Mouse (Mus musculus) lung, embryonic 16.5 days (tissue): Measurements from ENCODE around the gene Saysd1. TPM values are rescaled to one million over a fixed set of nuclear protein-coding genes. Genes with fewer than 3 reads are reported as not detected.

ENCODE experiments used
- ATAC-seq: fragments of 200-750 bp; cut with Nextera tagmentation; 2 replicates; pipeline ENCODE4 v1.8.0; 2017; ENCODE audit warnings: low read depth, mild to moderate bottlenecking, moderate library complexity
- H3K27ac ChIP-seq: fragments of 300-500 bp; sonication (generic); 2 replicates; pipeline ENCODE4 v1.5.1; 2014; ENCODE audit warnings: mild to moderate bottlenecking, control low read depth, low read length
- H3K27me3 ChIP-seq: fragments of 300-500 bp; sonication (generic); 2 replicates; pipeline ENCODE4 v1.6.1; 2014; ENCODE audit warnings: low read depth, low read length, mixed read lengths; ENCODE audit not compliant: control insufficient read depth, insufficient read depth
- H3K36me3 ChIP-seq: fragments of 300-500 bp; sonication (generic); 2 replicates; pipeline ENCODE4 v1.6.1; 2014; ENCODE audit warnings: low read length; ENCODE audit not compliant: control insufficient read depth, insufficient read depth
- H3K4me1 ChIP-seq: fragments of 300-500 bp; sonication (generic); replicated peaks from 2 replicates; pipeline ENCODE4 v1.6.1; 2014; ENCODE audit warnings: low read length, mixed read lengths; ENCODE audit not compliant: control insufficient read depth, insufficient read depth
- H3K4me2 ChIP-seq: fragments of 300-500 bp; sonication (generic); 2 replicates; pipeline ENCODE4 v1.6.1; 2014; ENCODE audit warnings: low read depth, low read length, control low read depth
- H3K4me3 ChIP-seq: fragments of 300-500 bp; sonication (generic); 2 replicates; pipeline ENCODE4 v1.5.1; 2014; ENCODE audit warnings: mild to moderate bottlenecking, low read length, control low read depth
- H3K9ac ChIP-seq: fragments of 300-500 bp; sonication (generic); 2 replicates; pipeline ENCODE4 v1.6.1; 2014; ENCODE audit warnings: low read length, control low read depth
- H3K9me3 ChIP-seq: fragments of 300-500 bp; sonication (generic); 2 replicates; pipeline ENCODE4 v1.6.1; 2016; ENCODE audit warnings: low read length; ENCODE audit not compliant: control insufficient read depth
- WGBS: fragments of 180-500 bp; shearing (Covaris S2); extraction: QIAGEN DNeasy Blood & Tissue Kit; methylation state at CpG from one replicate; pipeline ENCODE4 v1.1.7; 2014; 5-methylcytosine and 5-hydroxymethylcytosine counted together
- polyA plus RNA-seq: library from polyadenylated mRNA; unstranded; fragments of >200 nt; fragmentation: Nextera tagmentation; extraction: Ambion mirVana; gene quantifications from 2 replicates; pipeline ENCODE4 v1.2.1, GENCODE M21; 2015

Gene Saysd1
- polyA plus RNA-seq = 12.4 and 13.1 TPM in 2 replicates

DNA sequence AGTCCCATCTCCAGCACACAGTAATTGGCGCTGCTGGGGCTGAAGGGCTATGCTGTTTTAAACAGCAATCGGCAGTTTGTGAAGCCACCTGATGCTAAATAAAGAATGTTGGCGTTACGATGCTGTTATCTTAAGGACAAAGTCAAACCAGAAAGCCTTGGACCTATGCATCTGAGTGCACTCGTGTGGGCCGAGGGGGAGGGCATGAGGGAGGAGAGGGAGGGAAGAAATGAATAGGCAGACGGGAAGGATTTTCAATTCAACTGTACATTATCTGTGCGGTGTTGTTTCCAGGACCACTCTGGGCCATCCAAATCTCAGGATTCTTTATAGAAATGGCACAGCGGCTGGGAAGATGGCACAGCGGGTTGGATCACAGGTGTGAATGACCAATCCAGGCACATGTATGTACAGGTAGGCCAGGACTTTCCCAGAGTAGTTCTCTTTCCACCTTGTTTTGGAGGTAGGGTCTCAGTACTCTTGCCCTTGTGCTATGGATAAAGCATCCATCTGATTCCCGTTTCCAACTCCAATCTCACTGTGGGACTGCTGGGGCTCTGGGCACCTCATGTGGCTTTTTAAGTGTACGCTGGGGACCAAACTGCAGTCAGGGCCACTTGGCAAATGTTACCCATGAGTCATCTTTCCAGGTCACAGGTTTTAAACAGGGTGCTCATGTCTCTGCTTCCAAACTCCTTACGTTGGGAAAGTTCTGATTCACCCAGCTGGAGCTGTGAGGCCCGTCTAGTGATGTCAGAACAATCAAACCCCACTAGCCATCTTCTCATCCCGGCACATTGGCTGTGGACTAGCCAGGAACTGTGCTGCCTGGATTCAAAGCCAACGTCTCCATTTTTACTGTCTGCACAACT, at the start of gene Saysd1:
Gene Saysd1, minus strand, starts transcription at position 51 of the 872 bp plus-strand sequence.
- ATAC-seq = no peak
- Histone ChIP-seq H3K9me3 (no peaks in the 10 kb centered on the region), H3K4me2 (no peak within 1 kb of the TSS), H3K36me3 (peaks cover 12% of the 10 kb centered on the region; the same call in 1 of the 2 replicates), H3K9ac (no peak within 1 kb of the TSS), H3K27me3 (no peaks in the 10 kb centered on the region), H3K27ac (no peak within 1 kb of the TSS), H3K4me3 (no peak within 1 kb of the TSS), H3K4me1 (no peaks in the 10 kb centered on the region)
- 83% methylated on average over 16 of the region's 16 CpGs for WGBS

DNA sequence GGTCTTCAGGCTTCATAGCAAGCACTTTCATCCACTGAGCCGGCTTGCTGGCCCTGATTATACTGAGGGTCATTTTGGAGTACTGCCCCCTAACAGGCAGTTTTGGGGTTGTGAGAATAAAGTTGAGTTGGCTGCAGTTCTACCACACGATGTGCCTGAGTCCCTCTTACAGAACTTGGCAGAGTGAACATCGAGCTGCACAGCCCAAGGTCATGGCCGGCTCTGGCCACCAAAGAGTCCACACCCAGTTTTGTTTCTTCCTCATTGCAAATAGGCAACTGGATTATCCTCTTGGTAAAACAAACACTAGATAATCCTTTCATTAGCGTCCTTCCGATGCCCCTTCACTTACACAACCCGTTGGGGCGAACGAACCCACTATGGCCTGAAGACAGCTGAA, 47.1 kb upstream of the Saysd1 start:
- ATAC-seq = no peak
- no peak overlapping the region for H3K4me3 ChIP-seq
- 0 out of 2 replicates have a peak, but pooled peaks cover 2% of the 10 kb centered on the region for H3K4me1 ChIP-seq
- no peak overlapping the region for H3K4me2 ChIP-seq
- no peaks in the 10 kb centered on the region for H3K27me3 ChIP-seq
- H3K27ac ChIP-seq = no peak overlapping the region
- WGBS = 52% methylated on average over 9 of the region's 9 CpGs
- H3K36me3 ChIP-seq = no peaks in the 10 kb centered on the region
- no peak overlapping the region for H3K9ac ChIP-seq
- no peaks in the 10 kb centered on the region for H3K9me3 ChIP-seq

DNA sequence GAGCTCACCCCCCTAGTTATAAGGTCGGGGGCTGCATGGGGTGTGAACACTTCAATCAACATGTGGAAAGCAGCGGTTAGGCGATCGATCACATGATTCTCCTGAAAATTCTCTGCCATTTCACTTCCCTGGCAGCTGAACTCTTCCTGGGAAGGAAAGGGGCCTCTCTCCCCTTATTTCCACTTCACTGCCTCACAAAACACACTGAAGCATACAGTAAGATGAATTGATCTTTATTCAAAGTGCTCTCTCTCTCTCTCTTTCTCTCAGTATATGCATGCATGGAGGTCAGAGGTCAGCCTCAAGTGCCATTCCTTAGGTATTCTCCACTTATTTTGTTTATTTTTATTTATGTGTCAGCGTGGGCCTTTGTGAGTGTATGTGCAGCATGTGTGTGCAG, 45.4 kb upstream of the Saysd1 start:
- H3K9ac ChIP-seq = no peak overlapping the region
- no peaks in the 10 kb centered on the region for H3K27me3 ChIP-seq
- no peak overlapping the region for H3K4me2 ChIP-seq
- H3K9me3 ChIP-seq = no peaks in the 10 kb centered on the region
- H3K4me1 ChIP-seq = peaks cover 15% of the 10 kb centered on the region
- H3K36me3 ChIP-seq = no peaks in the 10 kb centered on the region
- 60% methylated on average over 5 of the region's 5 CpGs for WGBS
- no peak overlapping the region for H3K27ac ChIP-seq
- no peak for ATAC-seq
- no peak overlapping the region for H3K4me3 ChIP-seq

DNA sequence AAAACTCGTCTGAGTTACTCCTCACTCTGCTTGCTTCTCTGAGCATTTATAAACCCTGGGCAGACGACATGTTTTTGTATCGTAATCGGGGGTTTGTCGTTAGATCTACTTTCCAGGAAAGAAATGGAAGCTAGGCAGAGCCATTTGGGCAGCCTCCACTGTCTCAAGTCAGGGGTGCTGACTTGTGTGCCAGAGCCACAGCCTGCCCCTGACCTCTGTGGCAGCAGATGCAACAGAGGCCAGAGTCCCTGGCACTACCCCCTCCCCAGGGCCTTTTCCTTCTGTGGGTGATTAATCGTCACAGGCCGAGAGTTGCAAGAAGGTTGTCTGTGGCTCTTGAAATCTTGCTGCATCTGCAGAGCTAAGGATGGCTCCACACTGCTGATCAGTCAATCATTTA, 44.3 kb upstream of the Saysd1 start:
- no peak for ATAC-seq
- peaks cover 22% of the 10 kb centered on the region for H3K4me1 ChIP-seq
- 67% methylated on average over 7 of the region's 7 CpGs for WGBS
- H3K4me3 ChIP-seq = no peak overlapping the region
- no peaks in the 10 kb centered on the region for H3K9me3 ChIP-seq
- H3K36me3 ChIP-seq = no peaks in the 10 kb centered on the region
- H3K27ac ChIP-seq = no peak overlapping the region
- no peak overlapping the region for H3K9ac ChIP-seq
- no peak overlapping the region for H3K4me2 ChIP-seq
- no peaks in the 10 kb centered on the region for H3K27me3 ChIP-seq

DNA sequence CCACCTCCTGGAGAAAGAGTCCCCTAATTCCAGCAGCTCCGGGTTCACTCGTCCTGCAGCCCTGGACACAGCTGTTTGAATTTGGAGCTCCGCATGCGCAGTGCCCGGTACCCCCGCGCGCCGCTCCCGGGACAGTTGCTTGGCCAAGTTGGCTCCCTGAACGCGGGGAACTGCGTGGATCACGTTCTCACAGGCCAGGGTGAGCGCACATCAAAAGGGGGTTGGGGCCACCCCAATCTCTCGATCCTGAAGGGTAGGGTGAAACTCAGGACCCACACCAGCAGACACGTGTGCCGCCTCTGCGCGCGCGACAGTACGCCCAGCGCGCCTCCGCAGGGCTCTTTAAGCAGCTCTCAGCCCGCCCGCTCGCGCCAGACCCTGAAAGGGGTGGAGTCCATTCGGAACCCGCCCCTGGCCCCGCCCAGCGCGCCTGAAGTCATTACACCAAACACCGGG, 43.2 kb upstream of the Saysd1 start, which contains the start of gene Kcnk5:
Gene Kcnk5, minus strand, starts transcription at position 344 of the 456 bp plus-strand sequence.
- peaks cover 27% of the 10 kb centered on the region for H3K4me1 ChIP-seq
- WGBS = under 1% methylated on average over 36 of the region's 36 CpGs
- peak within 1 kb of the TSS; percentile 64 for H3K9ac ChIP-seq
- peak within 1 kb of the TSS; percentile 62 for H3K4me3 ChIP-seq
- ATAC-seq = peak; percentile 94
- H3K27me3 ChIP-seq = no peaks in the 10 kb centered on the region
- H3K36me3 ChIP-seq = no peaks in the 10 kb centered on the region
- H3K27ac ChIP-seq = 0 out of 2 replicates have a peak within 1 kb of the TSS, but pooled peaks have one; percentile 31
- H3K9me3 ChIP-seq = no peaks in the 10 kb centered on the region
- peak within 1 kb of the TSS; percentile 81 for H3K4me2 ChIP-seq

DNA sequence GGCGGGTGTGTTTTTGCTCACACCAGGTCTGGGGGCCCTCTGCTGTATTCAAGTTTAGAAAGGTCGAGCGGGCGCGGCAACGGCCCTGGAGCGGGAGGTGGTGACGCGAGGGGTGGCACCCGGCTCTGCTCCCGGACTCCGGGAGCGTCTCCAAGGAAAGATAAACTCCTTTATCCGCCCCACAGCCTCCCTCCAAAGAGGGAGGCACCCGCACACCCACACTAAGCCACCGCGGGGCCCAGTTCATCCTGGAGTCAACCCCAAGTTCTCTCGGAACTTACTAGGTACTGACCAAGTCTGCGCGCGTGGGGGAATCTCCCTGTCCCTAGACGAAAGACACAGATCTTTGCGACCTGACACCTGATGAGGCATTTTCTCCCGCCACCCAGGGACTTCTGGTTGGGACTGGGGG, 42.4 kb upstream of the Saysd1 start:
- Histone ChIP-seq H3K4me1 (peaks cover 28% of the 10 kb centered on the region), H3K4me2 (peak overlapping the region; percentile 81), H3K27me3 (no peaks in the 10 kb centered on the region), H3K9me3 (no peaks in the 10 kb centered on the region), H3K9ac (peak overlapping the region; percentile 64), H3K27ac (no peak overlapping the region), H3K36me3 (no peaks in the 10 kb centered on the region), H3K4me3 (peak overlapping the region; percentile 62)
- peak; percentile 11; the same call in 1 of the 2 replicates for ATAC-seq
- WGBS = under 1% methylated on average over 24 of the region's 24 CpGs

DNA sequence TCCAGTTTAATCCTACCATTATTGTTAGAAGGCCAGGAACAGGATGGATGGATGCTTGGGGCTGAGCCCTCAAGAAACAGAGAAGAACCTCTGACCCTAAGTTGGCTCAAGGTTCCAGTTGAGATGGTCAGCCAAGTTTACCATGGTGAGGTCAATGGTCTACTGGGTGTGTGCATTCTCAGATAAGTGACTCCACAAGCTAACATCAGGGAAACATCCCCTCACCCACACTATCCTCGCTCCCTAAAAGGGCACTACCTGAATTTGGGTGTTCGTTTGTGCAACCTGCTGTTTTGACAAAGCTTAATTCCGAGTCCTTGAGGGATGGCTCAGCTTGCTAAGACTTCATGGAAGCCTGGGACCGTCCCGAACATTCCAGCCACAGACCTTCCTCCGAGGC, 42.0 kb upstream of the Saysd1 start:
- Histone ChIP-seq H3K4me1 (peaks cover 33% of the 10 kb centered on the region), H3K9me3 (no peaks in the 10 kb centered on the region), H3K4me2 (peak overlapping the region; percentile 81), H3K27me3 (no peaks in the 10 kb centered on the region), H3K36me3 (no peaks in the 10 kb centered on the region), H3K4me3 (peak overlapping the region; percentile 62), H3K27ac (no peak overlapping the region), H3K9ac (peak overlapping the region; percentile 64)
- ATAC-seq = no peak
- WGBS = 3% methylated on average over 6 of the region's 6 CpGs

DNA sequence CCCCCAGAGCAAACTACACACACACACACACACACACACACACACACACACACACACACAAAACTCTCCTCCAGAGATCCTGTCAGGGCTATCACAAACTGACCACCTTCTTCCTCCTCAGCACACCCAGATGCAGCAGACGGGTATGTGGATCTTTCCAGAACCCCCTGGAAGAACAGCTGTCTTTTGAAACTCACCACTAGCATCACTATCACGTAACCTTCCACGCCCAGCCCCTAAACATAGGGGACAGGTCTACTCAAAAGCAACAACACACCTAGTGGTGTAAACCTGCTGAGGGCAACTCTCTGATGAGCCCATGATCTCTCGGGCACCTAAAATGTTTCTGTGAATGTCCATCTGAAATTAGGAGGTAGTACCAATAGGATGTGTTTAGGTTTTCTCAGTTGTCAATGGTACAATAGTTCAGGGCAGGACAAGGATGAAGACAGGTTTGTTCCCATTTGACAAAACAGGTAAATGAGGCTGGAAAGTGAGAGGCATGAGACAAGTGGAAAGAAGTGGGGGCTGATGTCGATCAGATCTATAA, 41.5 kb upstream of the Saysd1 start:
- Histone ChIP-seq H3K27ac (no peak overlapping the region), H3K4me3 (peak overlapping the region; percentile 62), H3K9me3 (no peaks in the 10 kb centered on the region), H3K27me3 (no peaks in the 10 kb centered on the region), H3K4me1 (peaks cover 35% of the 10 kb centered on the region), H3K4me2 (peak overlapping the region; percentile 81), H3K9ac (peak overlapping the region; percentile 8), H3K36me3 (no peaks in the 10 kb centered on the region)
- WGBS = 48% methylated on average over 5 of the region's 5 CpGs
- no peak for ATAC-seq

DNA sequence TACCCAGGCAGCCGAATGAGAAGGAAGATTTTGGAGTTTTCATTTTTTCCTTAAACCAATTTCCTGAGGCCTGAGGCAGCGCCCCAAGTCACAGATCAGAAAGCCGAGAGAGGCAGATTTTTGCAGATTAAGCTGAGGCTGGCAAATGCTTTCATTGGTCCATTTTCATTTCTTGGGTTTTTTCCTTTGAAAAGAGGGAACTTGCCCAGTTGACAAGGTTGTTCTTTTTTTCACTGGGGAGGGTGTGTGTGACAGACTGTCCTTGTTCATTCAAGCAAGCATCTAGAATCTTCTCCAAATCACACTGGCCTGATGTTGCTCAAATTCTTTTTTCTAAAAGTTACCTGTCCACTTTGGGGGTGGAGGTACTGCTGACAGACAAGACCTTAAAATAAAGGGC, 40.7 kb upstream of the Saysd1 start:
- Histone ChIP-seq H3K9me3 (no peaks in the 10 kb centered on the region), H3K36me3 (no peaks in the 10 kb centered on the region), H3K9ac (peak overlapping the region; percentile 50; the same call in 1 of the 2 replicates), H3K27ac (peak overlapping the region; percentile 10), H3K4me3 (peak overlapping the region; percentile 62), H3K4me1 (peaks cover 36% of the 10 kb centered on the region), H3K4me2 (peak overlapping the region; percentile 81), H3K27me3 (no peaks in the 10 kb centered on the region)
- no peak for ATAC-seq
- 29% methylated on average over 3 of the region's 3 CpGs for WGBS
